Mouse (Mus musculus): Measurements from ENCODE around the gene Camk1d. TPM values are rescaled to one million over a fixed set of nuclear protein-coding genes. Genes with fewer than 3 reads are reported as not detected.

The Camk1d gene
- total and polyA plus RNA-seq, 2 experiments from 2014 or later = 1.1 to 2.2 TPM

DNA sequence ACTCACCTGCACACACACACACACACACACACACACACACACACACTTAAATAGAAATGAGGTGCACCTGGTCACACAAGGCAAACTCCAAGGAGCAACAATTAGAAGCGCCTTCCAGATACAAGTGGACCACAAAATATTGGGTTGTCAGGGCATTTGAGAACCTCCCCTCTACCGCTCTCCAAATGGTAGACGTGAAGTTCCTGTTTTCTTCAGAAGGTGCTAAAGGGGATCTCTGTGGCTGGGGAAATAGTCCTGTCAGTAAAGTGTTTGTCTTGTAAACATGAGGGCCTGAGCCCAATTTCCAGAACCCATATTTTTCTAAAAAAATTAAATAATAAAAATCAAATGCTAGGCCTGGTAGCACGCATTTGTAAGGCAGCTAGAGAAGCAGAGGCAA is 4.4 kb downstream of the Camk1d start:
- peaks cover 20% of the 10 kb centered on the region for H3K27me3 ChIP-seq (ENCODE audit: control insufficient read depth, insufficient read depth, low read length)
- no peak overlapping the region for H3K4me3 ChIP-seq (ENCODE audit: low read depth, low read length)
- ATAC-seq (ENCODE audit: insufficient read depth, low read depth) = no peak

DNA sequence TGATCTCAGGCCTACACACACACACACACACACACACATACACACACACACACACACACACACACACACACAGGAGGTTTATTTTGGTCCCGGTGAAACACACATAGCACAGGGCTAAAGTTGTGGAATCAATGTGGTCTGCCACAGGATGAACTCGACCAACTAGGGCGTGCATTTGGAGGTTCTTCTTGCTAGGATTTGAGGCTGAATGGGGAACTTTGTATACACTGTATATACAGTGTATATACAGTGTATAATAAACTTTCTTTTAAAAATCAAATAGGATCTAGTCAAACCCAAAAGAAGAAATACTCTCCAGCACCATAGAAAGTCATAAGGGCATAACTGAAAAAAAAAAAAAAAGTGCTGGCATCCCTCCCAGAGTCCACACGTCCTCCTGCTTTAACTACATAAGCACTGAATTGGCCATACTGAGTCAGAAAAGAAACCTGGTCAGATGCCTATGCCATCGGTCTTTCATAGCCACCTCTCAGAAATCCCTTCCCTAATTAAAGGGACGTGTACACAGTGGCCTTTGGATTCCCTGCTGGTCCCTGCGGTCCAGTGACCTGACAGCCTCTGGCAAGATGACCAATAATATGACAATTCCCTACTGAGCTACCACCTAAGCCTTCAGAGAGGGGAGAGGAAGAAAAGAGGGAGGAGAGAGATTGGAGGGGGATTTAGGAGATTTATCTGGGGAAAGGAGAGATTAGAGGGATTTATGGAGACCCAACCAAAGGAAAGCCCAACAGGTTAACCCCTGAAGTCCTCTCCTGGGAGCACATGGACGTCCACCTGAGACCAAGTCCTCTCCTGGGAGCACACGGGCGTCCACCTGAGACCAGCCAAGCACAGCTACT is 6.2 kb downstream of the Camk1d start:
- no peak overlapping the region for H3K9ac ChIP-seq (replicated peaks; ENCODE audit: low read depth, low read length)
- peaks cover 11% of the 10 kb centered on the region for H3K27me3 ChIP-seq (ENCODE audit: control insufficient read depth, insufficient read depth, low read length)
- no peaks in the 10 kb centered on the region for H3K4me1 ChIP-seq (ENCODE audit: control insufficient read depth, insufficient read depth)
- no peak for TF ChIP-seq CTCF (IDR thresholded peaks at IDR 0.05; ENCODE audit: low read depth)
- TF ChIP-seq EP300 (IDR thresholded peaks at IDR 0.05; ENCODE audit: low read depth) = no peak
- no peaks in the 10 kb centered on the region for H3K36me3 ChIP-seq (replicated peaks; ENCODE audit: control insufficient read depth, insufficient read depth, low read length)
- no peak overlapping the region for H3K27ac ChIP-seq (ENCODE audit: low read depth)
- H3K4me3 ChIP-seq (ENCODE audit: low read depth, low read length) = no peak overlapping the region
- WGBS = 62% methylated on average over 10 of the region's 10 CpGs
- ATAC-seq (ENCODE audit: insufficient read depth, low read depth) (no peak), DNase-seq (ENCODE audit: low spot score) (no peak)
- H3K4me2 ChIP-seq (ENCODE audit: low read depth, low read length) = no peak overlapping the region
- H3K9me3 ChIP-seq (replicated peaks; ENCODE audit: control insufficient read depth, low read length) = no peaks in the 10 kb centered on the region

More for the DNA sequence above, 4.4 kb downstream of the Camk1d start:
- Histone ChIP-seq H3K27ac (ENCODE audit: low read depth) (no peak overlapping the region), H3K36me3 (replicated peaks; ENCODE audit: control insufficient read depth, insufficient read depth, low read length) (no peaks in the 10 kb centered on the region), H3K9me3 (replicated peaks; ENCODE audit: control insufficient read depth, low read length) (no peaks in the 10 kb centered on the region), H3K4me2 (ENCODE audit: low read depth, low read length) (no peak overlapping the region), H3K4me1 (ENCODE audit: control insufficient read depth, insufficient read depth) (peaks cover 8% of the 10 kb centered on the region), H3K9ac (replicated peaks; ENCODE audit: low read depth, low read length) (no peak overlapping the region)
- DNase-seq (ENCODE audit: low spot score) = no peak
- no peak for TF ChIP-seq EP300 (IDR thresholded peaks at IDR 0.05; ENCODE audit: low read depth)
- TF ChIP-seq CTCF (IDR thresholded peaks at IDR 0.05; ENCODE audit: low read depth) = no peak
- 86% methylated on average over 4 of the region's 4 CpGs for WGBS

DNA sequence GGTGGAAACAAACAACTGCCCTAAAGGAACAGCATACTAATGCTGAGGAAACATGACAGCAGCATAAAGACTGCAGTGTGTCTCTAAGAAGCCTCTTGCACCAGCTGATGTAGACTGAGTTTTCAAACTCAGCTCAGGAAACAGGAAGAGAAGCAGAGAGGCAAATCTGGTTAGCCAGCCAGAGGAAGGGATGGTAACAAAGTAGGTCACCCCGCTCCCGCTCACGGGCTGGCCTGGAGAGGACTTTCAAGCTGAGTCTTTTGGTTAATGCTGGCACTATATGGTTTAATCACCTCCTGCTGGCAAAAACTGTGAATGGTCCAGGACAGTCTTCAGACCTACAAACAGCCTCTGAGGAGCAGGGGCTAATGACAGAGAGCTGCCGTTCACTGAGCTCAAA is 7.7 kb downstream of the Camk1d start:
- no peaks in the 10 kb centered on the region for H3K27me3 ChIP-seq (ENCODE audit: control insufficient read depth, insufficient read depth, low read length)
- no peak overlapping the region for H3K4me2 ChIP-seq (ENCODE audit: low read depth, low read length)
- TF ChIP-seq EP300 (IDR thresholded peaks at IDR 0.05; ENCODE audit: low read depth) (no peak), CTCF (IDR thresholded peaks at IDR 0.05; ENCODE audit: low read depth) (no peak)
- H3K27ac ChIP-seq (ENCODE audit: low read depth) = no peak overlapping the region
- no peak overlapping the region for H3K9ac ChIP-seq (replicated peaks; ENCODE audit: low read depth, low read length)
- ATAC-seq (ENCODE audit: insufficient read depth, low read depth) (no peak), DNase-seq (ENCODE audit: low spot score) (no peak)
- H3K4me1 ChIP-seq (ENCODE audit: control insufficient read depth, insufficient read depth) = no peaks in the 10 kb centered on the region
- WGBS = 67% methylated on average over 4 of the region's 4 CpGs
- H3K36me3 ChIP-seq (replicated peaks; ENCODE audit: control insufficient read depth, insufficient read depth, low read length) = no peaks in the 10 kb centered on the region
- H3K4me3 ChIP-seq (ENCODE audit: low read depth, low read length) = no peak overlapping the region
- no peaks in the 10 kb centered on the region for H3K9me3 ChIP-seq (replicated peaks; ENCODE audit: control insufficient read depth, low read length)

DNA sequence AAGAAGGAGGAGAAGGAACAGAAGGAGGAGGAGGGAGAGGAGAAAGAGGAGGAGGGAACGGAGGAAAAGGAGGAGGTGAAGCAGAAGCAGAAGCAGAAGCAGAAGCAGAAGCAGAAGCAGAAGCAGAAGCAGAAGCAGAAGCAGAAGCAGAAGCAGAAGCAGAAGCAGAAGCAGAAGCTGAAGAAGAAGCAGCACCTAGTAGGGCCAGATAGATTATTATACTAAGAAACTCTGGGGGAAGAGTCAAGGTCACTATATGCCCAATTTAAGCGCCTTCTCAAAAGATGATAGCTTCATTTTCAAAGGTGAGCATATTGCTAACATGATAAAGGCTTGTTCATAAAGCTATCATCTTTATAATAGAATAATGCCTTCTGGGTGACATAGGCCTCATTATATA is 11.9 kb downstream of the Camk1d start:
- Histone ChIP-seq H3K4me2 (ENCODE audit: low read depth, low read length) (no peak overlapping the region), H3K27ac (ENCODE audit: low read depth) (no peak overlapping the region), H3K36me3 (replicated peaks; ENCODE audit: control insufficient read depth, insufficient read depth, low read length) (no peaks in the 10 kb centered on the region), H3K27me3 (ENCODE audit: control insufficient read depth, insufficient read depth, low read length) (no peaks in the 10 kb centered on the region), H3K9me3 (replicated peaks; ENCODE audit: control insufficient read depth, low read length) (no peaks in the 10 kb centered on the region), H3K4me3 (ENCODE audit: low read depth, low read length) (no peak overlapping the region), H3K4me1 (ENCODE audit: control insufficient read depth, insufficient read depth) (no peaks in the 10 kb centered on the region; the same call in 1 of the 2 replicates), H3K9ac (replicated peaks; ENCODE audit: low read depth, low read length) (no peak overlapping the region)
- WGBS = 85% methylated on average over 2 of the region's 2 CpGs
- DNase-seq (ENCODE audit: low spot score) = no peak
- TF ChIP-seq CTCF (IDR thresholded peaks at IDR 0.05; ENCODE audit: low read depth) = no peak
- TF ChIP-seq EP300 (IDR thresholded peaks at IDR 0.05; ENCODE audit: low read depth) = no peak
- no peak for ATAC-seq (ENCODE audit: insufficient read depth, low read depth)

DNA sequence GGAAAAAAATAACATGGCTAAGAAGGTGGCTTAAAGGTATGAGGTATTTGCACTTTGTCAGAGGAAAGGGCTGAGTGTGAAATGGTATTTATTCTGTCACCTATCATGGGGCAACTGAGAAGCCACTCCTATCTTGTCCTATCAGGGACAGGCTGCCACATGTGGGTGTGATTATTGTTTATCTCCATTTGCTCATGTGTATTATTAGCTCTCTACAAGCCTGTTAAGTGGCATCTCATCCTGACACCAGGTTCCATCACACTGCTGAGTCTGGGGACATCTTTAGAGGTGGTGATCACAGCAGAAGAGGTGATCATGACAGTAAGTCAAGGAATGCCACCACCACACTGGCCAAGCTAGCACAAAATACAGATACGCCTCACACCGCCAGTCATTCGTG is 13.4 kb downstream of the Camk1d start:
- Histone ChIP-seq H3K27me3 (ENCODE audit: control insufficient read depth, insufficient read depth, low read length) (no peaks in the 10 kb centered on the region), H3K4me1 (ENCODE audit: control insufficient read depth, insufficient read depth) (no peaks in the 10 kb centered on the region; the same call in 1 of the 2 replicates), H3K27ac (ENCODE audit: low read depth) (no peak overlapping the region), H3K9ac (replicated peaks; ENCODE audit: low read depth, low read length) (no peak overlapping the region), H3K4me2 (ENCODE audit: low read depth, low read length) (no peak overlapping the region), H3K4me3 (ENCODE audit: low read depth, low read length) (no peak overlapping the region), H3K36me3 (replicated peaks; ENCODE audit: control insufficient read depth, insufficient read depth, low read length) (no peaks in the 10 kb centered on the region), H3K9me3 (replicated peaks; ENCODE audit: control insufficient read depth, low read length) (no peaks in the 10 kb centered on the region)
- TF ChIP-seq EP300 (IDR thresholded peaks at IDR 0.05; ENCODE audit: low read depth) = no peak
- TF ChIP-seq CTCF (IDR thresholded peaks at IDR 0.05; ENCODE audit: low read depth) = no peak
- WGBS = 96% methylated on average over 3 of the region's 3 CpGs
- ATAC-seq (ENCODE audit: insufficient read depth, low read depth) (no peak; the same call in 1 of the 2 replicates), DNase-seq (ENCODE audit: low spot score) (no peak)

Data from heart, postnatal 0 days (tissue).